Mouse (Mus musculus): ENCODE data around the gene Zfp524. TPM values are rescaled to one million over a fixed set of nuclear protein-coding genes. Genes with fewer than 3 reads are reported as not detected.

Zfp524 gene
- total and polyA plus RNA-seq, 3 experiments: 2.3 to 8.4 (median 4.4) TPM

GRCm38 (mm10) chr7:5062360-5063001, 48.3 kb downstream of the Zfp524 start:
- H3K27me3 ChIP-seq (replicated peaks): no peaks in the 10 kb centered on the region
- TF ChIP-seq HCFC1 (IDR thresholded peaks at IDR 0.05; ENCODE audit: low read depth, low read length) (peak; percentile 72), MAX (IDR thresholded peaks at IDR 0.05; ENCODE audit: low read length) (peak; percentile 96), USF1 (IDR thresholded peaks at IDR 0.05; ENCODE audit: low read depth, low read length) (peak; percentile 88), BHLHE40 (IDR thresholded peaks at IDR 0.05; ENCODE audit: low read depth, low read length) (peak; percentile 91), ELF1 (IDR thresholded peaks at IDR 0.05; ENCODE audit: low read depth, low read length) (peak; percentile 94), MXI1 (IDR thresholded peaks at IDR 0.05; ENCODE audit: low read depth, low read length) (peak; percentile 97), NRF1 (IDR thresholded peaks at IDR 0.05; ENCODE audit: low read depth, low read length) (peak; percentile 85), MEF2A (IDR thresholded peaks at IDR 0.05; ENCODE audit: borderline replicate concordance, low read depth, low read length) (no peak), GABPA (IDR thresholded peaks at IDR 0.05; ENCODE audit: insufficient replicate concordance, low read depth, low read length) (no peak), MYC (IDR thresholded peaks at IDR 0.05; ENCODE audit: low read depth, low read length) (peak; percentile 99), ZKSCAN1 (IDR thresholded peaks at IDR 0.05; ENCODE audit: borderline replicate concordance, low read depth, low read length) (no peak), CTCF (conservative IDR thresholded peaks at IDR 0.05 in 1 of 2, IDR thresholded peaks at IDR 0.05 in 1 of 2; ENCODE audit: low read depth in 2 of 2, low read length in 2 of 2) (no peak), ZNF384 (IDR thresholded peaks at IDR 0.05; ENCODE audit: low read depth, low read length) (0 out of 2 replicates have a peak, but pooled peaks have one; percentile 8), EP300 (IDR thresholded peaks at IDR 0.05; ENCODE audit: low read length) (no peak), SIN3A (IDR thresholded peaks at IDR 0.05; ENCODE audit: low read length) (peak; percentile 95), TBP (conservative IDR thresholded peaks at IDR 0.05; ENCODE audit: low read depth, low read length) (peak; percentile 58; the same call in 1 of the 2 replicates), PAX5 (IDR thresholded peaks at IDR 0.05; ENCODE audit: low read length) (no peak), USF2 (conservative IDR thresholded peaks at IDR 0.05; ENCODE audit: low read depth, low read length) (peak; percentile 58), ZMIZ1 (IDR thresholded peaks at IDR 0.05; ENCODE audit: low read depth, low read length) (0 out of 2 replicates have a peak, but pooled peaks have one; percentile 4), MAZ (IDR thresholded peaks at IDR 0.05; ENCODE audit: low read depth, low read length) (no peak; the same call in 1 of the 2 replicates), CHD1 (IDR thresholded peaks at IDR 0.05; ENCODE audit: low read depth, low read length) (0 out of 2 replicates have a peak, but pooled peaks have one; percentile 62), POLR2AphosphoS2 (IDR thresholded peaks at IDR 0.05; ENCODE audit: low read depth, low read length) (no peak)
- H3K4me2 ChIP-seq (ENCODE audit: insufficient read depth, low read depth, poor library complexity, severe bottlenecking): peak overlapping the region; percentile 80; the same call in 1 of the 2 replicates
- DNase-seq (ENCODE audit: extremely low read depth): peak; percentile 89
- H3K36me3 ChIP-seq (replicated peaks in 1 of 2; ENCODE audit: control insufficient read depth in 1 of 2, insufficient read depth in 1 of 2, low read length in 1 of 2): peaks cover 17 to 35% of the 10 kb centered on the region in 2 experiments
- no peaks in the 10 kb centered on the region for H3K9me3 ChIP-seq (replicated peaks; ENCODE audit: low read length)
- peak overlapping the region; percentile 99 for H3K9ac ChIP-seq (ENCODE audit: insufficient read depth, low read depth)
- peaks cover 48% of the 10 kb centered on the region for H3K79me2 ChIP-seq (replicated peaks; ENCODE audit: control insufficient read depth, extremely low read depth, insufficient read depth, poor library complexity, severe bottlenecking)
- peaks cover 4 to 57% of the 10 kb centered on the region in 2 experiments for H3K4me1 ChIP-seq (ENCODE audit: control insufficient read depth in 1 of 2, insufficient read depth in 2 of 2)
- peak overlapping the region; percentile 83 for H3K27ac ChIP-seq (ENCODE audit: insufficient read depth, low read depth)
- in situ Hi-C loops (cut with MboI; ENCODE audit: low pct_ligation_motif_present, low pct_unique_long_range_greater_than_20kb, low sequenced_read_pairs): loop anchor here (5.0 kb wide), 1 partner anchor 65 kb away; the partner anchor contains the start of gene Rasl2-9
- dilution Hi-C loops (cut with MboI; ENCODE audit: extremely low pct_ligation_motif_present, extremely low pct_unique_long_range_greater_than_20kb, low sequenced_read_pairs): no loop called here
- peak overlapping the region; percentile 67 to 85 (median 72) for H3K4me3 ChIP-seq (replicated peaks in 1 of 3; ENCODE audit: low read depth in 2 of 3, low read length in 2 of 3, poor library complexity in 1 of 3)
